Mouse (Mus musculus) left cerebral cortex, postnatal 10 days (tissue): ENCODE measurements at regions not wholly inside any gene's neighbourhood (a gene's known extent, or its start where the extent isn't known, plus 50 kb on each side); places are given as distances from the start of the nearest gene placed in this dataset.

Experiments used
- DNase-seq, 2 experiments: peaks; one replicate each; pipeline ENCODE4 v3.0.0; 2021 to 2022; ENCODE audit warnings: low spot score in 2 of 2, mixed read lengths in 1 of 2; ENCODE audit errors: extremely low spot score in 1 of 2
- intact Hi-C: fragments of 180-260 bp; cut with DNase I; formaldehyde crosslinking; loops from one replicate; pipeline ENCODE4 v1.15.1; 2025

DNA sequence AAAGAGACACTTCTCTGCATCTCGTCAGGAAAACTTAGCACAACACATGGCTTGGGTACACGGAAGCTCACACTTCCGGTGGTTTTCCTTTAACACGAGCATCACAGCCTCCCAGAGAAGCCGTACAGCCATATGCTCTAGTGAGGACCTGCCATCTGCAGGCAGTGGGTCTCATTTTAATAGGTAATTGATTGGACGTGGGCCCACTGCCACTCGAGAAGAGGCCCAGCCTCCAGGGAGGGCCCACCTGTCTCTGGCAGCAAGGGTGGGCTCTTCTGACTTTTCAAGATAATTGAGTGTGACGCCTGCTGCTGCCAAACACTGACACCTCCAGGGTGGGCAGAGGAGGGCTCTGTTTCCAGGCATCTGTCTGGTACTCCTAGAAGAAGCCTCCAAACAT, 282.1 kb upstream of the Zdhhc25 start:
- intact Hi-C loops = loop anchor here (10.0 kb wide), 1 partner anchor 217 kb away; no protein-coding TSS in a partner anchor
- DNase-seq = no peak

DNA sequence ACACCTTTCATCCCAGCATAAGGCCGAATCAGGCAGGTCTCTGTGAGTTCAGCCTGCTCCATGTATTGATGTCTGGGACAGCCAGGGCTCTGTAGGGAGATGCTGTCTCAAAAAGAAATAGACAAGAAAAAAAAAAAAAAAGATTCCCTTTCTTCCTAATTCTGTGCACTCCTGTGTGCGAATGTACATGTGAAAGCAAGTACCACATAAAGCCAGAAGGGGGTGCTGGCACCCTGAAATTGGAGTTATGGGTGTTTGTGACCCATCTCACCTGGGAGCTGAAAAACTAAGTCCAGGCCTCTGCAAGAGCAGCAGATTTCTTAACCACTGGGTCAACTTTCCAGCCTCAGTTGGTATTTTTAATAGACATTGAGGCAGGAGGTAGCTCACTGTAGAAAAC, 280.6 kb upstream of the Zdhhc25 start:
- intact Hi-C loops = loop anchor here (10.0 kb wide), 1 partner anchor 215 kb away; no protein-coding TSS in a partner anchor

GRCm38 (mm10) chr15:88323584-88324375, 276.3 kb upstream of the Zdhhc25 start:
- intact Hi-C loops = loop anchor here (10.0 kb wide), 1 partner anchor 141 kb away; no protein-coding TSS in a partner anchor
- no peak for DNase-seq

More for the DNA sequence above, 280.6 kb upstream of the Zdhhc25 start:
- DNase-seq = no peak

DNA sequence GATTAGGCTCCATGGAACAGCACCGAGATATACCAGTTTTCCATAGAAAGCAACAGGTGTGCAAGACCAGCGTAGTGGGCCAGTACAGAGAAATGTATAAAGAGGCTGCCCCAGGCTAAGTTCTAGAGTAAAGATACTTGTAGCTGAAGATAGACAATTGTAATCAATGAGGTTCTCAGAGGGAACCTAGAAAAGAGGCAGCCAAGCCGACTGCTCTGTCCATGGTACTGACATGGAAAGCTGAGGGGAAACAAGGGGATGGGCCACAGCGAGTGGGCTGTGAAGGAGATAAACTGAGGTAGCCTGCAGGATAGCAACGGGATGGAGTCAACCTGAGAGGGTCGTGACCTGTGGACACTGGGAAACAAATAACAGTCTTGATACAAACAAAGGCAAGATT, 275.0 kb upstream of the Zdhhc25 start:
- DNase-seq = no peak
- intact Hi-C loops = loop anchor here (10.0 kb wide), 1 partner anchor 140 kb away; no protein-coding TSS in a partner anchor

DNA sequence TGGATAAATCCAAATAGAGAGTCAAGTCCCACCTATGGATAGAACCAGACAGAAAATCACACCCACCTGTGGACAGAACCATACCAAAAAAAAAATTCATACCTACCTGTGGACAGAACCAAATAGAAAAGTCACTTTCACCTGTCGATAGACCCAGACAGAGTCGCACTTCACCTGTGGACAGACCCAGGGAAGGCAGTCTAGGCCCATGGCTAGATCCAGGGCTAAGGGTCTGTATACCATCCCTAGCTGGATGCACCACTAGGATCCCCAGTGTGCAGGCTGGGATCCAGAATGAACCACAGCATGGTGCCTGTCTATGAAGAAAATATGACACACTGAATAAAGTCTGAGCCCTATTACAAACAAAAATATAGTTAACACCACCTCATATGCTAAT, 246.9 kb upstream of the Zdhhc25 start:
- DNase-seq = no peak
- intact Hi-C loops = no loop called here

DNA sequence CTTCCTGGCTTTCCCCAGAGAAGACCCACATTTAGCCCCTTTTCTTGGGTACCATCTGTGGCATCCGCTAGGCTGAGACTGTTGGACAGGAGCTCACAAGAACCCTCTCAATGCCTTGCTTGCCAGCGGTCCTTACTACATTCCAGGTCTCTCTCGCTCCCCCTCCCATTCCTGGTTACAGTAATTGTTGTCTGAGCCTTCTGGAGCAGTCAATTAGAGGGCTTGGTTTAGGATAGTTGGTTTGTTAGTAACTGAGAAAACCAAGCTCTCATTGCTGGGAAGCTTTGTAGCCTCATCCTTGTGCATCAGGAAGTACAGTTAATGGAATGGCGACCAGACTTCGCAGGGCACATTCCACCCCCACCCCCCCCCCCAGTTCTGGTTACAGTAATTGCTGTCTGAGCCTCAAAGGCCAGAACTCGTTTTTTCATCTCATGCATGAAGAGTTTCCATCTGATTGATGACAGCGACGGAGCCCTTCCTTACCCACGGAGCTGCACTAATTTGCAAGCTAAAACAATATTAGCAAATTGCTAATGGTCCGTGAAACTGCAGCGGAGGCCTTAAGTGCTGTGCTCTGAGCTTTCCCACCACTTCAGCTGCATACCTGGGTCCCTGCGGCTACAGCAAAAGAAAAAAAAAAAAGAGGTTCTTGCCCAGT, 239.6 kb upstream of the Zdhhc25 start:
- intact Hi-C loops = no loop called here
- no peak for DNase-seq

DNA sequence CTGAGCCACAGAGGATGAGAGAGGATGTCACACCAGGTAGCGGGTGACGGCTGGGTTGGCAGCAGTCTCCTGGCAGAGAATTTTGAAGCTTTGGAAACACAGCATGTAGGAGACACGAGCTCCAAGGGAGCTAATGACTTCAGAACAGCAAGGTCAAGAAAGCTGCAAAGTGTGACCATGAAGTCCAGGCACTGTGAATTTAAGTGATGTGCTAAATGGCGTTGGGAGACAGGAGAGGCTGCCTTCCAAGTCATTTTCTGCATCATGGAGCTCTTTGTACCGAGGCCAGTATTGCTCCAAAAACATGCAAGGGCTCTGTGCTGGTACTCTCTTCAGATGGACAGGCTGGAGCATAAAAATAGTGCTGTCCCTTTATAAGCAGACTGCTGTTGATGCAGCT, 238.8 kb upstream of the Zdhhc25 start:
- intact Hi-C loops = no loop called here
- DNase-seq = no peak

DNA sequence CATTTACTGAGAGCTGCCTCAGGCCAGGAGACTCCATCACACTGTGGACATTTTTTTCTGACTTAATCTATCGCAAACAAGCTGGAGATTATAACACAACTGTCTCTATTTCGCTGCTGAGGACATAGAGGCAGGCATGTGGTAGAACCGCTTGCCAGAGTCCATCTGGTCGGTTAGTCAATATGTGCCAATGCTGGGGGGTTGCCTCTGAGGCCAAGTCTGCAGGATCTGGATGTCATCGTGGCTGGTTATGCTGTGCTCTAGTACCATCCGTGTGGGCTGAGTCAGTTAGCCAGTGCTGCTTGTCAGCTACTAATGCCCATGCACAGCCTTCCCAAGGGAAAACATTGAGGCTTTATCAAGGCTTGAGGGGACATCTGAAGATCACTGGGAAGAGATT, 237.1 kb upstream of the Zdhhc25 start:
- DNase-seq = no peak
- intact Hi-C loops = no loop called here

- no peak for DNase-seq
- intact Hi-C loops = no loop called here
These were observed 229.7 kb upstream of the Zdhhc25 start for GRCm38 (mm10) chr15:88370366-88370765.

DNA sequence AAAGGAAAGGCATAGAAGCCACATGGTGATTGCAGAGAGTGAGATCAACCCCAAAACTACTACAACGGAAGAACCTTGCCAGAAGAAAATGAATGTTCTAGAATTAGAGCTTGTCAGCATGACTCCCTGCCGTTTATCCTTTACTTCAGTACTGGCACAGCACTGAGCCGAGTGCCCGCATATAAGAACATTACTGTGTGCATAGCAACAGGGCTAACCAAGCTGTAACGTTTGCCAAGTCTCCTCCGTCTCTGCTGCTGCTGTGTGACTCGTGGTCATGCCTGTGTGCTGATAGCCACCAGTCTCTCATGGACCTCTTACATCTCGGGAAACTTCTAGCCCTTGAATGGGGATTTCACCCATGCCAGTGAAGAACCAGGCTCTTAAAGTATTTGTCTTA, 228.1 kb upstream of the Zdhhc25 start:
- DNase-seq = no peak
- intact Hi-C loops = no loop called here

- intact Hi-C loops = no loop called here
- DNase-seq = no peak
These were observed 226.2 kb upstream of the Zdhhc25 start for GRCm38 (mm10) chr15:88373923-88374322.

DNA sequence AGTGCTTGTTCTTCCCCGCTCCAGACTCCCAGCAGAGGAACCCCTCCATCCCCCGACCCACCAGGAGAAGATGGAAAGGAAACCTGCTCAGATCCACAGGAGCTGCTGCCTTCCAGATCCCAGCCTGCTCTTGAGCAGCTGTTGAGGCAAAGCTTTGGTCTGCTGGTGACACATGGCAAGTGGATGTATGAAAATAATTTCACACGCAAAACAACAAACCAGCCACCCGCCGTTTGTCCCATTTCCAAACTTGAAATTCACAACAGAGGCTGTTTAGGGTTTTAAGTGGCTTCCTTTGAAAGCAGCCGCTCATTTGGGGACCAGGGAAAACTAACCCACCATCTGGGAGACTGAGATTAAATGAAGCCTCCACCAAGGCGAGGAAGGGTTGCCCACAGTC, 220.8 kb upstream of the Zdhhc25 start:
- intact Hi-C loops = no loop called here
- DNase-seq = no peak

GRCm38 (mm10) chr15:88379951-88380623, 220.0 kb upstream of the Zdhhc25 start:
- intact Hi-C loops = no loop called here
- no peak for DNase-seq

- DNase-seq = no peak
- intact Hi-C loops = no loop called here
These were observed 218.7 kb upstream of the Zdhhc25 start for GRCm38 (mm10) chr15:88381419-88381818.

GRCm38 (mm10) chr15:88385943-88386342, 214.2 kb upstream of the Zdhhc25 start:
- no peak for DNase-seq
- intact Hi-C loops = no loop called here

DNA sequence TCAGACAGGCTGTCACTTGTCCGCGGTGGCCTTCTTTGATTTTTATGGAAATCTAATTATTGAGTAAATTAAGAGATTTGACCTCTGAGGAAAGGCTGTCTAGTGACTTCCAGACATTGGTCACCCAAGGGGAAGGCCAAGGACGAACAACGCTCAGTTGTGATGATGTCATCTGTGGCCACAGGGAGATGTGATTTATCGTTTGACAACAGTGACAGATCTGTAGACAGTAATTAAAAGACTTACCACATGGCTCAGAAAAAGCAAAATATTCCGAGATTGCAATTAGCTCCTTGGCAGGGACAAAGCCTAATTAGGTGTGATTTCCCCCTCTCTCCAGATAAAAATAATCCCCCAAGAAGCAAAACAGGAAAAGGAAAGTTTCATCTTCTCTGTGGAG, 213.4 kb upstream of the Zdhhc25 start:
- no peak for DNase-seq
- intact Hi-C loops = no loop called here

- intact Hi-C loops = no loop called here
- no peak for DNase-seq
These were observed 208.3 kb upstream of the Zdhhc25 start for GRCm38 (mm10) chr15:88391822-88392221.

GRCm38 (mm10) chr15:88399064-88399463, 201.0 kb upstream of the Zdhhc25 start:
- intact Hi-C loops = no loop called here
- no peak for DNase-seq

GRCm38 (mm10) chr15:88399989-88400388, 200.1 kb upstream of the Zdhhc25 start:
- intact Hi-C loops = no loop called here
- DNase-seq = no peak

- intact Hi-C loops = no loop called here
These were observed 199.3 kb upstream of the Zdhhc25 start for GRCm38 (mm10) chr15:88400787-88401186.

More at GRCm38 (mm10) chr15:88400787-88401186, 199.3 kb upstream of the Zdhhc25 start:
- DNase-seq = no peak
